Mouse (Mus musculus): Measurements from ENCODE around the gene Plpp7.

The Plpp7 gene

DNA sequence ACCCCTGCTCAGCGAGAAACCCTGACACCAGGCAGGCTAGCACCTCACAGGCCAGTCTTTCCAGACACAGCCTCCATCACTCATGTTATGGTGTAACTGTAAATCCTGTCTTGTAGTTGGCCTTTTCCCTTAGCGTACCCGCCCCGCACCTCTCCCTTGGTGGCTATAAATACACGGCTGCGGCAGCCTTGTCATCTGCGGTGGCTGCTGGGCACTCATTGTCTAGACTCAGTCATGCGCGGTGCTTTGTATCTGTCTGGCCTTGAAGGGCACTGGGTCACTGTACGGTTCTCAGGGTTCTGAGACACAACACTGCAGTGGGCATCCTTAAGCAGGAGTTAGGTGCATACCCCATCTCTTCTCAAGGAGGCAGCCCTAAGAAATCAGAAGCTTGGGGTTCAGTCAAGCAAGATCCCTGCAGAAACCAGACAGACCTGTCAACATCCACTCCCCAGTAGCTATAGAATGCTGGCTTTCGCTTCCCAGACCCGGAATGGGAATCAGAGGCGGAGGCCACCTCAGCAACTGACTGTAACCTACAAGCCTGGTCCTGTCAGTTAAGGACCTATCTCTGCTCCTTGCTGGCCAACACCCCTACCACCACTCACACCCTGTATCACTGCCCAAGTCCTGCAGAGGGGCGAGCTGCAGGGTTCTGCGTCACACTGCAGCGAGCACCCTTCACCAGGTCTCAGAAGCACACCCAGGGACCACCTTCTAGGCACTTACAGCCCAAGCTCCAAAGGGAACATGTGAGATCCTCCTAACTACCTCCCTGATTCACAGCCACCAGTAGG, 10.0 kb downstream of the Plpp7 start:
- DNase-seq: no peak

- no peak for DNase-seq
Observed at GRCm38 (mm10) chr2:32105930-32106329, 10.6 kb downstream of the Plpp7 start.

- DNase-seq: no peak
Observed at GRCm38 (mm10) chr2:32111268-32111667, 15.9 kb downstream of the Plpp7 start.

- DNase-seq: no peak
Observed at GRCm38 (mm10) chr2:32112548-32112947, 17.2 kb downstream of the Plpp7 start.

- no peak for DNase-seq
Observed at GRCm38 (mm10) chr2:32115851-32116268, 20.5 kb downstream of the Plpp7 start.

GRCm38 (mm10) chr2:32119802-32120750, 24.7 kb downstream of the Plpp7 start:
- no peak for DNase-seq

DNA sequence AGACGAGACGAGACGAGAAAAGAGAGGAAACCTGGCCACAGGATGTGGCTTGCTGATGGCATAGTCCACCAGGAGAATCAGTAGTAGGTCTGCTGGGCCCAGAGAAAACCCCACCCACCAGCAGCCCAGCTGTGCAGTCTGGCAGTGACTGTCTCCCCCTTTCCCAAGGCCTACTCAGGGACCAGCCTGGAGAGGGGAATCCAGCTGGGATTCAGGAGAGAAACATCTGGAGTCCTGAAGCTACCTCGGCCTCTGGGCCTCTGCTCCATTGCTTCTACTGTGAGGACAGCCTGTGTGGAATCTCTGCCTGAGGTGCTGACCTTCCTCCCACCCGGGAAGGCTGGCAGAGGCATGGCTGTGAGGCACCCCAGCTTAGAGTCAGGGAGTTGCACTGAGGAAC, 25.8 kb downstream of the Plpp7 start:
- no peak for DNase-seq

DNA sequence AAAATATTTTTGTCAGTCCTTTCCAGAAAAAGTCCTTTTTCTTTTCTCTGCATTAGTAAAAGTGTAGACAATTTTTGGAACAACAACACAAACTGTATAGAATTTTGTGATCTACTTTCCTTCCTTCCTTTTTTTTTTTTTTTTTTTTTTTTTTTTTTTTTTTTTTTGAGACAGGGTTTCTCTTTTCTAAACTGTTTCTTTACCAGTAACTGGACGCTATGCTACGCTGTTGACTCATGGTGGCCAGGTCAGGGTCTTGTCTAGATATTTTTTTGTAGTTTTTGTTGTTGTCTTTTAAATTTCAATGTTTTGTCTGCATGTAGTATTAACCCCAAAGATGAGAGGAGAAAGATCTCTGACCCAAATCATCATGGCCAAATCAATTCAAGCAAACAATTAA, 26.5 kb downstream of the Plpp7 start:
- no peak for DNase-seq

DNA sequence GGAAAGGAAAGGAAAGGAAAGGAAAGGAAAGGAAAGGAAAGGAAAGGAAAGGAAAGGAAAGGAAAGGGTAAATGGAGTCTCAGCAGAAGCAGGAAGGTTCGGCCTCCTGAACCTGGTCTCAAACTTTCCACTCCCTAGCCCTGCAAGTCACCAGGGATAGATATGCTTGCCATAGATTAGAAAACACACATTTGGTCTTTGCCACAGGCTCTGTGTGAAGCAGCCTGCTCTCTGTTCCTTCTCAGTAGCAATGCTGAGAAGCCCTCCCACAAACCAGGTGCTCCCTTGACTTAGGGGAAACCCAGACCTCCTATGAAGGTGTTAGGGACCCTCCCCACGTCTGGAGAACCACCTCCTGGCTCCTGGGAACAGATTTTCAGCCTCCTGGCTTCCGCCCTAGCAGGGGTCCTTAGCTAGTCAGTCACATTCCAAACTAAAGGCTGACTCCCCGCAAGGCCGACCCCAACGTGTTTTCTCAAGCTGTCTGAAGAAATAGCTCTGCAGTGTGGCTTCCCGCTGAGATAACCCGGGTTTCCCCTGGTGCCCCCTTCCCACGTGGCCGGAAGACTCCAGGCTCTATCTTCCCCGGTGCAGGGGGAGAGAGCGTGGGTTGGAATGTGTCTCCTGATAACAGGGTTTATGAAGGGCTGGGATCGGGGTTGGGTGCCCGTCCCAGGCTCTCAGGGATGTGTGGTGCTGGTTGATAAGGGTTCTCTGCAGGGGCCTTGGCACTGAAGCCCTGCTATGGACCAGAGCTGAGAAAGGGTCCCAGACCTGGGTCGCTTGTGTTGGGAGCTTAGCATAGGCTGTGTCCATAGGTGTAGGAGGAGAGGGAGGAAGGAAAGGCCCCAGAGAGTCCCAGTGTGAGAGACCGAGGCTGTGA, 32.6 kb downstream of the Plpp7 start:
- no peak for DNase-seq

DNA sequence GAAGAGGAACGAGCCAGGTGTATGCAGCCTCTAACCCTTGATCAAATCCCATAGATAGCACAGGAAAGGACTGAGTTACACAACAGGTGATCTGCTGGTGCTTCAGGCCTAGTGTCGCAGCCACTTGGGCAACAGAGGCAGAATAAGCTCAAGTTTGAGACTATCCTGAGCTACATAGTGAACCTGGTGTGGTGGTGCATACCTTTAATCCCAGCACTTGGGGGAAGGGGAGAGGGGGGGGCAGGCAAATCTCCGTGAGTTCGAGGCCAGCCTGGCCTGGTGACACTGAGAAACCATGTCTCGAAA, 33.2 kb downstream of the Plpp7 start:
- no peak for DNase-seq

DNA sequence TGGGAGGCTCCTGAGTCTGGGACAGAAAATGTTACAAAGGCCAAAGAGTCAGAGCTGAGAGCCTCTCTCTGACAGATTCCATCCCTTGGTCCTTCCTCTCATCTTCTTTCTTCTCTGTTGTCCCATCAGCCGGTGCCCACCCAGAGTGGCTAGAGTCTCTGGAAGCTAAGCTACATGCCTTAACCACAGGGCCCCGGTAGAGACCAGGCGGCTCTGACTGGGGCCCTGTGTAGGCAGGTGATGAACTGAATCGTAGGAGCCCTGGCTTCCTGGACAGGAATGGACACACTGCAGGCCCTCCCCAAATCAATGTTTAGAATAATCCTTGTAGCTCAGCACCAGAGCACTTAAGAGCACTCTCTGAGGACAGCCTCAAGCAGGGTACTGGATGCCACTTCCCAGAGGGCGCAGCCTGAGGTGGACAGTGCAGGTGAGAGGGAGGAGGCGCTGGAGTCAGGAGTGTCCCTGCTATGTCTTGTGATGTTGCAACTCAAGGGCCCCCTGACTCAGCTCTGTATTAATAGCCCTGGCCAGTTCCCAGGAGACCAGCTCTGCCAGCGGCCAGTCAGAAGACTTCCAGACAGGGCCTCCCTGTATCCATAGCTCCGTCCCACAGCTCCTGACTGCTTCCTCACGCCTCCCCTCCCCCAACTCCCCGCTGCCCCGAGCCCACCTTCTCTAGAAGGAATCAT, 34.2 kb downstream of the Plpp7 start:
- DNase-seq: no peak

DNA sequence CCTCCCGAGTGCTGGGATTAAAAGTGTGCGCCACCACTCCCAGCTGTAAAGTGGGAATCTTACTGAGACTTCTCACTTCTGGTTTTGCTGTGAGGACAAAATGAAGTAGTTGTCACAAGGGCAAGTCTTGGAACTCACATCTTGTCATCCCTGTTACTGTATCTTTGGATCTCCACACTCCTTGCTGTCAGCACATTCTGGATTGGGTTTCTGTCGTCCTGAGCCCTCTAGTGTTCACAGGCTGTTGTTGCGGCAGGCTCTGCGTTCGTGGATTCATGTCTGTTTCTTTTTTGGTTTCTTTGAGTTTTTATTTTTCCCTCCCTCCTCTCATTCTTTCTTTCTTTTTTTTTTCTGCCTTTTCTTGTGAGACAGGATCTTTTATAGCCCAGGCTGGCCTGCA, 35.1 kb downstream of the Plpp7 start:
- peak; percentile 76 for DNase-seq

GRCm38 (mm10) chr2:32131205-32131834, 36.0 kb downstream of the Plpp7 start:
- DNase-seq: no peak

DNA sequence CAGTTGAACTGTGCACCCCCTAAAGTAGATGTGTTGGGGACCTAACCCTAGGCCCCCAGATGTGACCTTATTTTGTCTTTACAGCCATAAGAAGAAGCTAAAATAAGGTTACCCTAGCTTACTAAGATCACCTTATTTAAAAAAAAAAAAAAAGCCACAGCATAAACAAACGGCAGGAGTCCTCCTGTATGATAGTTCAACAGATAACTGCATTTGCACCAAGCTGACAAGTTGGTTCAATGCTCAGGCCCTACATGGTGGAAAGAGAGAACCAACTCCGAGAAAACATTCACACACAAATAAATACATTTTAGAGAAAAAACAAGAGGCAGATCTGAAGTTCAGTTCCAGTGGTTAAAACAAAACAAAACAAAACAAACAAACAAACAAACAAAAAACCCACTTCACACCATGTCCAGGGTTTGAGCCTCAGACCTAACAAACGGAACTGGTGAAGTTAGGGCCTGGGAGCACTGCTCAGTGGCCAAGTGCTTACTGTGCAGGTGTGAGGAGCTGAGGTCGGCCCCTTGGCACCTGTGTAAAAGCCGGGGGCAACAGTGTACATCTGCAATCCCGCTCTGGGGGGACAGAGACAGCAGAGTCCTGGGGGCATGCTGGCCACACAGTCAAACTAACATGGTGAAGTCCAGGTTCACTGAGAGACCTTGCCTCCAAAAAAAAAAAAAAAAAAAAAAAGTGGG, 36.7 kb downstream of the Plpp7 start:
- DNase-seq: no peak

- peak; percentile 84 for DNase-seq
Observed at GRCm38 (mm10) chr2:32132567-32132992, 37.3 kb downstream of the Plpp7 start.

DNA sequence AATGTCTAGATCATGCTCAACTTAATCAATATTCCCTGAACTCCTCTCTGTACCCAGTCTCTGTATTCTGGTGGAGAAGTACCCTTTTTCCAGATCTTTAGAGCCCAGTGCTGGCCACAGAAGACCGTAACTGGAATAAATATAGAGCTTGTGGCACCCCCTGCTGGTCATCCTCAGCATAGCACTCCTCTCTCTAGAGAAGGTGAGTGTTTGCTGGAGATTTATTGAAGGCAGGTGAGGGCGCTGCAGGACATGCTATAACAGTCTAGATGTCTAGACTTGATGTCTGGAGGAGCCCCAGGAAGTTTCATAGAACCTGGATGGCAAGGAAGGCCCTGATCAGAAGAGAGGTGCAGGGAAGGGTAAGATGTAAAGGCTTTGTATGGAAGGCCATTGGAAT, 38.7 kb downstream of the Plpp7 start:
- DNase-seq: peak; percentile 96

DNA sequence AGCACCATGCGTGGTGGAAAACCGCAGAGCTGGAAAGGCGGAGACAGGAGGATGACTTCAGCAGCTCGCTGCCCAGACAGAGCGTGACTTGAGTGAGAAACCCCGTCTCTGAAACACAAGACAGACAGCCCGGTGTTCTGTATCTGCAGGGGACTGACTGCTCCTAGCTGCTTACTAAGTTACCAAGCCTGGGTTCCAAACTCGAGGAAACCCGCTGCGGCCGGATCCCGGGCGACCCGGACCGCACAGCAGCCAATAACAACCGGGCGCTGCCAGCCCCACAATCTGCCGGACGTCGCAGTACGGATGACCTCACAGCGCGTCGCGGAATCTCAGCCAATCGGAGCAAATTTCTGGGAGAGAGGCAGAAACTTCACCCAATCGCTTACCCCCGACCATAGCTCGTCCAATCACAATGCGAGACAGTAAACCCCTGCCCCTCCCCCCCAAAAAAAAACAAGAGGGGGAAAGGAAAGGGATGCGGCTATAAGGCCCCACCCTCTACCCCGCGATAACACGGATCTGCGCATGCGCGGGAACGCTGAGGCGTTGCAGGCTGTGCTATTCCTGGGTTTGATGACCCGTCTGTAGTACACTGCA, 42.4 kb downstream of the Plpp7 start:
- DNase-seq: peak; percentile 99

- no peak for DNase-seq
Observed at GRCm38 (mm10) chr2:32139377-32139776, 44.0 kb downstream of the Plpp7 start.

DNA sequence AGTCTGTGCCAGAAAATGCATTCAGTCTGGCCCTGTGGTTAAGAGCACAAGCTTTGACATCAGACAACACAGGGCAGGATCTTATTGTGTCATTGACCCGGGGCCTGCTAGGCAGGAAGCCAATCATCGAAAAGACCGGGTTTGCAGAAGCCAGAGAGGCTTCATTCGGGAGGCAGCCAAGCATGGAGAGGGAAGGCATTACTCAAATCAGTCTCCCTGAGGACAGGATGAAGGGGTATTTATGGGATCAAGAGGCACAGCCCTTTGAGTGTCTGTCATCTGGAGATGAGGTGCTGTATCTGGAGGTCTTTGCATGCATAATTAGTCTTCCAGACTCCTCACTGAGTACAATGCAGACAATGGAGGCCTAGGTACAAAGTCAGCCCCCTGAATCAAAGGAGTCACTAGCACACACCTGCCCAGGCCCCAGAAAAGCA, 45.2 kb downstream of the Plpp7 start:
- DNase-seq: peak; percentile 68

DNA sequence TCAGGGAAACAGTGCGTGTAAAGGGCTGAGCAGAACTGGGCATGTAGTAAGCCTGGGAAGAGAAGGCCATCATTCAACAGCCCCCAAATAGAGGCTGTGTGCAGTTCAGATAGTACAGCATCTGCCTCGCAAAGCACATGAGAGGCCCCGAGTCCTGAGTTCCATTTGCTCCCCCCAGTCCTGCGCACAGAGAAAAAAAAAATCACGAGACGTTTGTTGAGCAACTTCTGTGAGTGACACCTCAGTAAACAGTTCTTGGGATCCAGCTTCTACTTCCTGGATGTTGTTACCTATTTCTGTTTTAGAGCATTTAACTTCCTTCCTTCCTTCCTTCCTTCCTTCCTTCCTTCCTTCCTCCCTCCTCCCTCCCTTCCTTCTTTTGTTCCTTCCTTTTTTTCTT, 46.3 kb downstream of the Plpp7 start:
- DNase-seq: peak; percentile 51

- DNase-seq: no peak
Observed at GRCm38 (mm10) chr2:32142368-32142767, 47.0 kb downstream of the Plpp7 start.
